Mouse (Mus musculus) lung, embryonic 16.5 days (tissue): ENCODE data around the gene Igf1. TPM values are rescaled to one million over a fixed set of nuclear protein-coding genes. Genes with fewer than 3 reads are reported as not detected.

ENCODE experiments used
- ATAC-seq: fragments of 200-750 bp; cut with Nextera tagmentation; 2 replicates; pipeline ENCODE4 v1.8.0; 2017; ENCODE audit warnings: low read depth, mild to moderate bottlenecking, moderate library complexity
- H3K27ac ChIP-seq: fragments of 300-500 bp; sonication (generic); 2 replicates; pipeline ENCODE4 v1.5.1; 2014; ENCODE audit warnings: mild to moderate bottlenecking, control low read depth, low read length
- H3K27me3 ChIP-seq: fragments of 300-500 bp; sonication (generic); 2 replicates; pipeline ENCODE4 v1.6.1; 2014; ENCODE audit warnings: low read depth, low read length, mixed read lengths; ENCODE audit not compliant: control insufficient read depth, insufficient read depth
- H3K36me3 ChIP-seq: fragments of 300-500 bp; sonication (generic); 2 replicates; pipeline ENCODE4 v1.6.1; 2014; ENCODE audit warnings: low read length; ENCODE audit not compliant: control insufficient read depth, insufficient read depth
- H3K4me1 ChIP-seq: fragments of 300-500 bp; sonication (generic); replicated peaks from 2 replicates; pipeline ENCODE4 v1.6.1; 2014; ENCODE audit warnings: low read length, mixed read lengths; ENCODE audit not compliant: control insufficient read depth, insufficient read depth
- H3K4me2 ChIP-seq: fragments of 300-500 bp; sonication (generic); 2 replicates; pipeline ENCODE4 v1.6.1; 2014; ENCODE audit warnings: low read depth, low read length, control low read depth
- H3K4me3 ChIP-seq: fragments of 300-500 bp; sonication (generic); 2 replicates; pipeline ENCODE4 v1.5.1; 2014; ENCODE audit warnings: mild to moderate bottlenecking, low read length, control low read depth
- H3K9ac ChIP-seq: fragments of 300-500 bp; sonication (generic); 2 replicates; pipeline ENCODE4 v1.6.1; 2014; ENCODE audit warnings: low read length, control low read depth
- H3K9me3 ChIP-seq: fragments of 300-500 bp; sonication (generic); 2 replicates; pipeline ENCODE4 v1.6.1; 2016; ENCODE audit warnings: low read length; ENCODE audit not compliant: control insufficient read depth
- WGBS: fragments of 180-500 bp; shearing (Covaris S2); extraction: QIAGEN DNeasy Blood & Tissue Kit; methylation state at CpG from one replicate; pipeline ENCODE4 v1.1.7; 2014; 5-methylcytosine and 5-hydroxymethylcytosine counted together
- polyA plus RNA-seq: library from polyadenylated mRNA; unstranded; fragments of >200 nt; fragmentation: Nextera tagmentation; extraction: Ambion mirVana; gene quantifications from 2 replicates; pipeline ENCODE4 v1.2.1, GENCODE M21; 2015

Gene Igf1
- polyA plus RNA-seq, 1 experiment from 2014 or later = 70.1 TPM

GRCm38 (mm10) chr10:87867631-87868030 is 9.6 kb downstream of the Igf1 start:
- WGBS = 62% methylated on average over 4 of the region's 4 CpGs

GRCm38 (mm10) chr10:87868349-87869053 is 10.4 kb downstream of the Igf1 start:
- Histone ChIP-seq H3K4me3 (no peak overlapping the region), H3K27me3 (no peaks in the 10 kb centered on the region), H3K27ac (no peak overlapping the region), H3K36me3 (no peaks in the 10 kb centered on the region), H3K4me1 (peaks cover 14% of the 10 kb centered on the region), H3K9ac (no peak overlapping the region), H3K9me3 (no peaks in the 10 kb centered on the region), H3K4me2 (no peak overlapping the region)
- WGBS = 79% methylated on average over 9 of the region's 9 CpGs
- no peak for ATAC-seq

More at GRCm38 (mm10) chr10:87867631-87868030, 9.6 kb downstream of the Igf1 start:
- Histone ChIP-seq H3K27me3 (no peaks in the 10 kb centered on the region), H3K4me2 (no peak overlapping the region), H3K4me3 (no peak overlapping the region), H3K4me1 (peaks cover 13% of the 10 kb centered on the region), H3K27ac (no peak overlapping the region), H3K36me3 (no peaks in the 10 kb centered on the region), H3K9me3 (no peaks in the 10 kb centered on the region), H3K9ac (no peak overlapping the region)
- ATAC-seq = no peak

- 79% methylated on average over 2 of the region's 2 CpGs for WGBS
- Histone ChIP-seq H3K4me3 (no peak overlapping the region), H3K9me3 (no peaks in the 10 kb centered on the region), H3K36me3 (no peaks in the 10 kb centered on the region), H3K27me3 (no peaks in the 10 kb centered on the region), H3K4me2 (no peak overlapping the region), H3K4me1 (peaks cover 14% of the 10 kb centered on the region), H3K27ac (no peak overlapping the region), H3K9ac (no peak overlapping the region)
- ATAC-seq = no peak
Observed at GRCm38 (mm10) chr10:87869151-87869550, 11.1 kb downstream of the Igf1 start.

GRCm38 (mm10) chr10:87869691-87870090 is 11.6 kb downstream of the Igf1 start:
- H3K9me3 ChIP-seq = no peaks in the 10 kb centered on the region
- no peak overlapping the region for H3K4me2 ChIP-seq
- H3K4me1 ChIP-seq = peaks cover 14% of the 10 kb centered on the region
- no peak overlapping the region for H3K27ac ChIP-seq
- ATAC-seq = no peak
- H3K4me3 ChIP-seq = no peak overlapping the region
- H3K27me3 ChIP-seq = no peaks in the 10 kb centered on the region; the same call in 1 of the 2 replicates
- no peaks in the 10 kb centered on the region for H3K36me3 ChIP-seq
- no peak overlapping the region for H3K9ac ChIP-seq
- WGBS = 87% methylated on average over 1 of the region's 1 CpGs

DNA sequence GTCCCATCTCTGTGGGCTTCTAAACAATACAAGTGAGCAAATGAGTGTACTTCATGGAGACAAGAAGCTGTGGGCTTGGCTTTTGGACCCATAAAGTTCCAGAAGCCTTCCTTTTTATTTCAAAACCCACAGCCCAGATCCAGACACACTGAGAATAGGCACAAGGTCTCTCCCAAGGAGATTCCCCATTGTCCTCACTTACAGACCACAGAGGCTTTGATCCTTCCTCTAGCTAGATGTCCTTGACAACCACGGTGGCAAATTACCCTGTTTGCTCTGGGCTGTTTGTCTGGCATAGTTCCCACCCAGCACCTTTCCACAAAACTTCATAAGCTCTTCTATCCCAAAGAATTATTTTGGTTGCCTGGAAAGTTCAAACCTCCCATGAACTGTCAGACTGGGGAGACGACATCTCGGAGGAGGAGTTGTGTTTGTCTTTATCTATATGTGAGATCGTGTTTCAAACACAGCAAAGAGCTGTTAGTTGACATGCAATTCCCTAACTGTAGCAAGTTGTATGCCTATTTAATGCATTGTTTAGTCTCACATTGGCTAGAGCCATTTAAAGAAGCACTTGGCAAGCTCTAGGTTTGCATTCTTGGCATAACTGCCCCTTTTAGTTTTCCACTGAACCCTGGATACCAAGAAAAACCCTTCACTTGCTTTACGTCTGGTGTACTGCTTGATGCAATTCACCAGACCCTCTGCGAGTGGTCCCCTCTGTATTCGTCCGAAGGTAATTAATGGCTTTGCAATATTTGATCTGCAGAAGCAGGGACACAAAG is 14.0 kb downstream of the Igf1 start:
- Histone ChIP-seq H3K36me3 (no peaks in the 10 kb centered on the region), H3K9me3 (no peaks in the 10 kb centered on the region), H3K27ac (peak overlapping the region; percentile 77), H3K9ac (no peak overlapping the region), H3K4me3 (no peak overlapping the region), H3K4me2 (peak overlapping the region; percentile 5; the same call in 1 of the 2 replicates), H3K4me1 (peaks cover 14% of the 10 kb centered on the region), H3K27me3 (no peaks in the 10 kb centered on the region; the same call in 1 of the 2 replicates)
- WGBS = 11% methylated on average over 8 of the region's 8 CpGs
- peak; percentile 95 for ATAC-seq

DNA sequence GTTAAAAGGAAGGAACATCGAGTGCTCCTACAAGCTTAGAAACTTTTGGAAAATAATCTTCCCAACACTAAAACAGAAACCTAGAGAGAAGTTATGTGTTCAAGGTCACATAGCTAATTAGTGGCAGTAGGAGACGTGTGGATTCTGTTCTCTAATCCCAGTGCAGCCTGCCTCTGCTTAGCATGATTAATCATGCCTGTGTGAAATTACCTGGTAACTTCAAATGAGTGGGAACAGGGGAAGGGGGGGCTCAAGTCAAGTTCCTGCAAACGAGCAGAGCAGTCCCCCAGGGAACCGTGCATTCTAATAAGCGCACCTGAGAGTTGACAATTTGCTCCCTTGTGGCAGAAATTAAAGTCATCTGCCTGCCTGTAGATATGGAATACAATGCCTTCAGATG is 14.8 kb downstream of the Igf1 start:
- no peak overlapping the region for H3K4me3 ChIP-seq
- no peaks in the 10 kb centered on the region for H3K9me3 ChIP-seq
- no peak for ATAC-seq
- H3K27me3 ChIP-seq = no peaks in the 10 kb centered on the region; the same call in 1 of the 2 replicates
- H3K36me3 ChIP-seq = no peaks in the 10 kb centered on the region
- WGBS = 60% methylated on average over 5 of the region's 5 CpGs
- no peak overlapping the region for H3K27ac ChIP-seq
- H3K9ac ChIP-seq = no peak overlapping the region
- H3K4me2 ChIP-seq = no peak overlapping the region
- H3K4me1 ChIP-seq = peaks cover 14% of the 10 kb centered on the region

GRCm38 (mm10) chr10:87873516-87873915 is 15.5 kb downstream of the Igf1 start:
- Histone ChIP-seq H3K27ac (no peak overlapping the region), H3K4me3 (no peak overlapping the region), H3K9me3 (no peaks in the 10 kb centered on the region), H3K36me3 (no peaks in the 10 kb centered on the region), H3K4me1 (peaks cover 14% of the 10 kb centered on the region), H3K9ac (no peak overlapping the region), H3K27me3 (no peaks in the 10 kb centered on the region; the same call in 1 of the 2 replicates), H3K4me2 (no peak overlapping the region)
- 92% methylated on average over 3 of the region's 3 CpGs for WGBS
- no peak for ATAC-seq

- WGBS = 46% methylated on average over 7 of the region's 7 CpGs
- Histone ChIP-seq H3K4me1 (peaks cover 3% of the 10 kb centered on the region; the same call in 1 of the 2 replicates), H3K9me3 (no peaks in the 10 kb centered on the region), H3K4me3 (no peak overlapping the region), H3K9ac (no peak overlapping the region), H3K27ac (no peak overlapping the region; the same call in 1 of the 2 replicates), H3K27me3 (no peaks in the 10 kb centered on the region), H3K4me2 (no peak overlapping the region), H3K36me3 (no peaks in the 10 kb centered on the region)
- peak; percentile 94 for ATAC-seq
Observed at GRCm38 (mm10) chr10:87880071-87880785, 22.2 kb downstream of the Igf1 start.
